Mouse (Mus musculus) ES-E14 (cell line): ENCODE results near the gene Ptprs.

ENCODE experiments used
- CHD2 ChIP-seq: IDR thresholded peaks from 2 replicates; pipeline ENCODE4 v1.6.1; 2014; ENCODE audit warnings: mild to moderate bottlenecking, low read depth, low read length, inconsistent platforms
- HCFC1 ChIP-seq: IDR thresholded peaks from 2 replicates; pipeline ENCODE4 v1.6.1; 2012; ENCODE audit warnings: low read length, inconsistent platforms, borderline replicate concordance; ENCODE audit not compliant: insufficient read depth
- MAFK ChIP-seq: IDR thresholded peaks from 2 replicates; pipeline ENCODE4 v1.6.1; 2014; ENCODE audit warnings: mild to moderate bottlenecking, low read depth, low read length, inconsistent platforms; ENCODE audit not compliant: insufficient read depth
- ZC3H11A ChIP-seq: IDR thresholded peaks from 2 replicates; pipeline ENCODE4 v1.6.1; 2012; ENCODE audit warnings: low read depth, mild to moderate bottlenecking, inconsistent platforms, low read length, borderline replicate concordance
- ZNF384 ChIP-seq: IDR thresholded peaks from 2 replicates; pipeline ENCODE4 v1.6.1; 2012; ENCODE audit warnings: low read depth, low read length, inconsistent platforms

GRCm38 (mm10) chr17:56425941-56426340 lies 50.3 kb downstream of the Ptprs start:
- TF ChIP-seq CHD2 = no peak
- TF ChIP-seq ZNF384 = no peak
- no peak for TF ChIP-seq ZC3H11A
- TF ChIP-seq HCFC1 = no peak
- no peak for TF ChIP-seq MAFK
